Mouse (Mus musculus): Measurements from ENCODE around the gene Emx1. TPM values are rescaled to one million over a fixed set of nuclear protein-coding genes. Genes with fewer than 3 reads are reported as not detected.

Emx1 gene
- polyA plus RNA-seq, 1 experiment from 2014 or later = 1.4 TPM

DNA sequence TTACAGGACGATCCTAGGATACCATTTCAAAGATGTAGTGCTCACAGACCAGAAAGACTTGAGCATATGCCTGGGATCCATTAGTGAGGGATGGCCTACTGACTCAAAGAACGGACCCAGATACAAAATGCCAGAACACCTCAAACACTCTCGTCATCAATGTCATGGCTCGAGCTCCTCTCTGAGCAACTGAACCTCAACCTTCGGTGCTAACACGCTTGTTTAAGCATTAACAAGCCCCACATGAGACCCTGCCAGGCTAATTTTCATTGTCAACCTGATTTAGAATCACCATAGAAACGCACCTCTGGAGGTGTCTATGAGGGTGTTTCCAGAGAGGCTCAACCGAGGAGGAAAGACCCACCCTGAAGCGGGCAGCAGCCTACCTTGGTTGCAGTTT, 62.6 kb downstream of the Emx1 start:
- ATAC-seq (ENCODE audit: insufficient number of reproducible peaks, low FRiP score, low TSS enrichment, low read depth) = no peak
- 86% methylated on average over 9 of the region's 9 CpGs for WGBS

DNA sequence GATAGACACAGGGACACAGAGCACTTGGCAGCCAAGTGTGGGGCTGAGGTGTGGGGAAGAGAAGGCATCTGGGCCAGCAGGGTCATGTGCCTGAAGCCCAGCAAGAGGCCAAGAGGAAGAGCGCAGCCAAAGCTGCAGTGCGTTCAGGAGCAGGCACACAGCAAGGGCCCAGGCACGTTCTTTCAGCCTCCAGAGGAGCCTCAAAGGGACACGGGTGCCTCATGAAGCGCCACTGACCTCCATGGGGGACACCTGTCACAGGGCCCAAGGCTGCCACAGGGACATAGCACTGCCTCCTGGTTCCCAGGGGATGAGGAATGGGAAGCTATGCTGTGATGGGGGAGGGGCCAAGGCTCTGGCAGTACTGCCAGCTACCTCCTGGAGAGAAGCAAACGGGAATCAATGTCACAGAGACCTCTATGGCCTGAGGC, 63.6 kb downstream of the Emx1 start:
- H3K4me1 ChIP-seq (ENCODE audit: control insufficient read depth, insufficient read depth, low read length) = peaks cover 5% of the 10 kb centered on the region
- H3K9ac ChIP-seq (ENCODE audit: low read length) = no peak overlapping the region
- no peak for ATAC-seq (ENCODE audit: insufficient number of reproducible peaks, low FRiP score, low TSS enrichment, low read depth)
- H3K4me3 ChIP-seq (ENCODE audit: low read depth, low read length) = no peak overlapping the region
- H3K27ac ChIP-seq (replicated peaks; ENCODE audit: low read depth, low read length) = no peak overlapping the region
- no peaks in the 10 kb centered on the region for H3K36me3 ChIP-seq (ENCODE audit: control insufficient read depth, insufficient read depth, low read length)
- DNase-seq (ENCODE audit: low spot score) = no peak
- no peaks in the 10 kb centered on the region for H3K9me3 ChIP-seq (ENCODE audit: control insufficient read depth, low read length)
- WGBS = 33% methylated on average over 6 of the region's 6 CpGs
- H3K4me2 ChIP-seq (ENCODE audit: low read depth, severe bottlenecking) = no peak overlapping the region
- H3K27me3 ChIP-seq (ENCODE audit: control insufficient read depth, insufficient read depth, low read length) = no peaks in the 10 kb centered on the region

More for the DNA sequence above, 62.6 kb downstream of the Emx1 start:
- peaks cover 5% of the 10 kb centered on the region for H3K4me1 ChIP-seq (ENCODE audit: control insufficient read depth, insufficient read depth, low read length)
- no peak overlapping the region for H3K4me3 ChIP-seq (ENCODE audit: low read depth, low read length)
- no peak for DNase-seq (ENCODE audit: low spot score)
- no peak overlapping the region for H3K4me2 ChIP-seq (ENCODE audit: low read depth, severe bottlenecking)
- no peaks in the 10 kb centered on the region for H3K27me3 ChIP-seq (ENCODE audit: control insufficient read depth, insufficient read depth, low read length)
- no peaks in the 10 kb centered on the region for H3K36me3 ChIP-seq (ENCODE audit: control insufficient read depth, insufficient read depth, low read length)
- H3K9me3 ChIP-seq (ENCODE audit: control insufficient read depth, low read length) = no peaks in the 10 kb centered on the region
- H3K27ac ChIP-seq (replicated peaks; ENCODE audit: low read depth, low read length) = no peak overlapping the region
- no peak overlapping the region for H3K9ac ChIP-seq (ENCODE audit: low read length)

DNA sequence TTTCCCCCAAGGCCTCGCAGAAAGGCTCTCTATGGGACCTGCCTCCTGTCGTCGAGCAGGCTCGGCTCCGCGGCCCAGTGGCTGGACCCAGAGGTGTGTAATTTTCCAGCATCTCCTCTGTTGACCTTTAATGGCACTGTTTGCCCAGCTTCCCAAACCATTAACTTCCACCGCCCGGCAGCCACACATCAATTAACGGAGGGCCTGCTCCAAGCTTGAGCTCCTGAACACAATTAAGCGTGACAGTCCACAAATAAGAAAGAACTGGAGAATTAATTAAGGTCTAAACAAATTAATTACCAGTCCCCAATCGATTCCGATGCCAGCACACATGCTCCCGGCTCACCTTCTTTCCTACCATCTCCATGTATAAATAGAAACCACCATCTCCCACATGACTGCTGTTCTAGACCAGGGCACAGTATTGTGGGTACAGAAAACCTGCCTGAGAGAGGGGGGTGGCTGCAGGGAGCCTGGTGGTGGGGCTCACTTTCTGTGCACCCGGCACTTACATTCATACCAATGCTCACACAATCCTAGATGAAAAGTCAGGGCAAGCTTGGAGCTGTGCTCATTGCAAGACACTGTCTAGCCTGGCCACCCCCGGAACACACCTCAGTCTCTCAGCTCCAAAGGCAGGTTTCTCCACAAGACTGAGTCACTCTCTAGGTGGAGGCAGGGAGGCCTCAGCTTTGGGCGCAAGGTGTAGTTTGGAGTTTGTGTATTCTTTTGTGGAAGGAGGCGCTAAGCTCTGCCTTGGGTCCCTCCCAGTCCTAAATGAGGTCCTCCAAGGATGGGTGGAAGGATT, 65.2 kb downstream of the Emx1 start:
- H3K4me3 ChIP-seq (ENCODE audit: low read depth, low read length) = no peak overlapping the region
- no peak overlapping the region for H3K9ac ChIP-seq (ENCODE audit: low read length)
- H3K4me1 ChIP-seq (ENCODE audit: control insufficient read depth, insufficient read depth, low read length) = peaks cover 5% of the 10 kb centered on the region
- H3K36me3 ChIP-seq (ENCODE audit: control insufficient read depth, insufficient read depth, low read length) = no peaks in the 10 kb centered on the region
- H3K9me3 ChIP-seq (ENCODE audit: control insufficient read depth, low read length) = no peaks in the 10 kb centered on the region
- WGBS = 69% methylated on average over 17 of the region's 17 CpGs
- H3K4me2 ChIP-seq (ENCODE audit: low read depth, severe bottlenecking) = no peak overlapping the region
- DNase-seq (ENCODE audit: low spot score) (no peak), ATAC-seq (ENCODE audit: insufficient number of reproducible peaks, low FRiP score, low TSS enrichment, low read depth) (no peak)
- no peak overlapping the region for H3K27ac ChIP-seq (replicated peaks; ENCODE audit: low read depth, low read length)
- no peaks in the 10 kb centered on the region for H3K27me3 ChIP-seq (ENCODE audit: control insufficient read depth, insufficient read depth, low read length)

DNA sequence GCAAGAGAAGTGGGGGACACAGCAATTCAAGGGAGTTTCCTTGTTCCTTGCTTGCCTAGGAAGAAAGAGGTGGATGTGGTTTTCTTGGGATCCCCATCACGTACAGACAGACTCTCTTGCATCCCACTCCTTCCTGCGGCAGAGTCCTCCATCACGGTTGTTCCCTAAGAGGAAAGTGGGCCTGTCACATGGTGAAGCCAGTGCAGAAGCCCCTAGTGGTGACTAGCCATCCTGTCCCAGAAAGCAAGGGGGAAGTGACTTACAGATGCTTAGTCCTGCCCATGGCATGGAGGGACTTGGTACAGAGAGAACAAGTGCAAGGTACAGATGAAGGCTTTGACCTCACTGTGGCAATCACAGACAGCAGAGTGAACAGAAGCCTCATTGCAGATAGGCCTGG, 66.0 kb downstream of the Emx1 start:
- WGBS = 75% methylated on average over 3 of the region's 3 CpGs
- DNase-seq (ENCODE audit: low spot score) (no peak), ATAC-seq (ENCODE audit: insufficient number of reproducible peaks, low FRiP score, low TSS enrichment, low read depth) (no peak)
- H3K36me3 ChIP-seq (ENCODE audit: control insufficient read depth, insufficient read depth, low read length) = no peaks in the 10 kb centered on the region
- no peaks in the 10 kb centered on the region for H3K27me3 ChIP-seq (ENCODE audit: control insufficient read depth, insufficient read depth, low read length)
- no peaks in the 10 kb centered on the region for H3K9me3 ChIP-seq (ENCODE audit: control insufficient read depth, low read length)
- H3K4me1 ChIP-seq (ENCODE audit: control insufficient read depth, insufficient read depth, low read length) = peaks cover 5% of the 10 kb centered on the region
- no peak overlapping the region for H3K9ac ChIP-seq (ENCODE audit: low read length)
- H3K4me2 ChIP-seq (ENCODE audit: low read depth, severe bottlenecking) = no peak overlapping the region
- no peak overlapping the region for H3K4me3 ChIP-seq (ENCODE audit: low read depth, low read length)
- no peak overlapping the region for H3K27ac ChIP-seq (replicated peaks; ENCODE audit: low read depth, low read length)

Other genes with a start within 250 kb of the Emx1 start
- 30.5 and 32.6 TPM in 2 replicates for gene Exoc6b, start 117.9 kb upstream of the Emx1 start, polyA plus RNA-seq (2014; fragmentation: Nextera tagmentation; extraction: Ambion mirVana)
- gene Spr, start 49.7 kb upstream of the Emx1 start, polyA plus RNA-seq (2014; fragmentation: Nextera tagmentation; extraction: Ambion mirVana) = 63.3 and 77.8 TPM in 2 replicates
- gene Sfxn5, start 146.0 kb downstream of the Emx1 start, polyA plus RNA-seq (2014; fragmentation: Nextera tagmentation; extraction: Ambion mirVana) = 4.8 and 6.7 TPM in 2 replicates
- gene Rab11fip5, start 187.2 kb downstream of the Emx1 start, polyA plus RNA-seq (2014; fragmentation: Nextera tagmentation; extraction: Ambion mirVana) = 3.1 and 3.4 TPM in 2 replicates
- gene Noto, start 236.4 kb downstream of the Emx1 start, polyA plus RNA-seq (2014; fragmentation: Nextera tagmentation; extraction: Ambion mirVana) = not detected in 2 replicates
- 60.4 and 61.8 TPM in 2 replicates for gene Smyd5, start 244.6 kb downstream of the Emx1 start, polyA plus RNA-seq (2014; fragmentation: Nextera tagmentation; extraction: Ambion mirVana)

All from limb, embryonic 11.5 days (tissue).